Mouse (Mus musculus) heart, postnatal 4 days (tissue): ENCODE measurements around the gene Cnot6. TPM values are rescaled to one million over a fixed set of nuclear protein-coding genes. Genes with fewer than 3 reads are reported as not detected.

Source experiments
- DNase-seq: peaks from one replicate; pipeline ENCODE4 v3.0.0; 2021
- total RNA-seq, 2 experiments: library from RNA; stranded (reverse); gene quantifications; 2 replicates each; pipeline ENCODE4 v1.2.3; 2021

Cnot6 gene
- total RNA-seq: 10 to 100 TPM; 64.2 to 67.9 TPM

GRCm38 (mm10) chr11:49712555-49713335, at the start of gene Cnot6:
Cnot6 (minus strand) TSS chr11:49712723.
- DNase-seq: peak; percentile 99

- DNase-seq: no peak
Measured at GRCm38 (mm10) chr11:49761130-49761529, 48.6 kb upstream of the Cnot6 start.

GRCm38 (mm10) chr11:49758096-49758495, 45.6 kb upstream of the Cnot6 start:
- no peak for DNase-seq

- DNase-seq: peak; percentile 59
Measured at GRCm38 (mm10) chr11:49754958-49755665, 42.6 kb upstream of the Cnot6 start.

- no peak for DNase-seq
Measured at GRCm38 (mm10) chr11:49746756-49747155, 34.2 kb upstream of the Cnot6 start.

GRCm38 (mm10) chr11:49745839-49746238, 33.3 kb upstream of the Cnot6 start:
- DNase-seq: no peak

GRCm38 (mm10) chr11:49744981-49745380, 32.5 kb upstream of the Cnot6 start:
- DNase-seq: no peak

- peak; percentile 16 for DNase-seq
Measured at GRCm38 (mm10) chr11:49743634-49744033, 31.1 kb upstream of the Cnot6 start.

GRCm38 (mm10) chr11:49742248-49742647, 29.7 kb upstream of the Cnot6 start:
- DNase-seq: no peak

GRCm38 (mm10) chr11:49739776-49740175, 27.3 kb upstream of the Cnot6 start:
- no peak for DNase-seq

- DNase-seq: no peak
Measured at GRCm38 (mm10) chr11:49738659-49739406, 26.3 kb upstream of the Cnot6 start.

- DNase-seq: peak; percentile 19
Measured at GRCm38 (mm10) chr11:49737625-49738024, 25.1 kb upstream of the Cnot6 start.

- peak; percentile 18 for DNase-seq
Measured at GRCm38 (mm10) chr11:49734771-49735170, 22.2 kb upstream of the Cnot6 start.

- peak; percentile 35 for DNase-seq
Measured at GRCm38 (mm10) chr11:49730275-49730948, 17.9 kb upstream of the Cnot6 start.

GRCm38 (mm10) chr11:49727877-49728276, 15.4 kb upstream of the Cnot6 start:
- DNase-seq: peak; percentile 69

GRCm38 (mm10) chr11:49726800-49727199, 14.3 kb upstream of the Cnot6 start:
- peak; percentile 14 for DNase-seq

- no peak for DNase-seq
Measured at GRCm38 (mm10) chr11:49724676-49725075, 12.2 kb upstream of the Cnot6 start.

- no peak for DNase-seq
Measured at GRCm38 (mm10) chr11:49723281-49723680, 10.8 kb upstream of the Cnot6 start.

- DNase-seq: no peak
Measured at GRCm38 (mm10) chr11:49722692-49723091, 10.2 kb upstream of the Cnot6 start.

GRCm38 (mm10) chr11:49721358-49721757, 8.8 kb upstream of the Cnot6 start:
- no peak for DNase-seq

GRCm38 (mm10) chr11:49719466-49720151, 7.1 kb upstream of the Cnot6 start:
- no peak for DNase-seq
